Mouse (Mus musculus) small intestine, adult 2 months (tissue): ENCODE measurements around the gene Kcnk16.

Experiments used
- CTCF ChIP-seq: fragments of 200-500 bp; IDR thresholded peaks from 2 replicates; pipeline ENCODE4 v1.5.1; 2012; ENCODE audit warnings: low read depth, mild to moderate bottlenecking, control low read depth, inconsistent platforms, low read length, moderate library complexity, mixed read lengths; ENCODE audit not compliant: insufficient replicate concordance, insufficient read length; ENCODE audit errors: extremely low read depth
- POLR2A ChIP-seq: fragments of 200-500 bp; IDR thresholded peaks from 2 replicates; pipeline ENCODE4 v1.6.1; 2012; ENCODE audit warnings: low read depth, mild to moderate bottlenecking, control low read depth, inconsistent platforms, low read length, moderate library complexity

GRCm38 (mm10) chr14:20245861-20246260 is 23.1 kb downstream of the Kcnk16 start:
- no peak for TF ChIP-seq CTCF
- no peak for TF ChIP-seq POLR2A
